Mouse (Mus musculus) hindbrain, embryonic 16.5 days (tissue): ENCODE data around the gene Ceacam1. TPM values are rescaled to one million over a fixed set of nuclear protein-coding genes. Genes with fewer than 3 reads are reported as not detected.
"Not testable (repeated sequence)": the region's sequence is repeated elsewhere in the genome, so short reads cannot be mapped to it uniquely, and the experiment has no call there.

Experiments used
- ATAC-seq: fragments of 200-750 bp; cut with Nextera tagmentation; 2 replicates; pipeline ENCODE4 v1.8.0; 2017; ENCODE audit warnings: moderate TSS enrichment, moderate library complexity
- H3K27ac ChIP-seq: fragments of 300-500 bp; sonication (generic); 2 replicates; pipeline ENCODE4 v1.5.1; 2014; ENCODE audit warnings: low read depth, mild to moderate bottlenecking, control low read depth, low read length, moderate library complexity
- H3K27me3 ChIP-seq: fragments of 300-500 bp; sonication (generic); replicated peaks from 2 replicates; pipeline ENCODE4 v1.6.1; 2014; ENCODE audit warnings: low read length; ENCODE audit not compliant: control insufficient read depth, insufficient read depth
- H3K36me3 ChIP-seq: fragments of 300-500 bp; sonication (generic); 2 replicates; pipeline ENCODE4 v1.6.1; 2014; ENCODE audit warnings: mild to moderate bottlenecking, low read length, moderate library complexity, mixed read lengths; ENCODE audit not compliant: control insufficient read depth, insufficient read depth
- H3K4me1 ChIP-seq: fragments of 300-500 bp; sonication (generic); 2 replicates; pipeline ENCODE4 v1.6.1; 2014; ENCODE audit warnings: low read depth, low read length; ENCODE audit not compliant: control insufficient read depth, insufficient read depth
- H3K4me2 ChIP-seq: fragments of 300-500 bp; sonication (generic); 2 replicates; pipeline ENCODE4 v1.6.1; 2014; ENCODE audit warnings: mild to moderate bottlenecking, low read length, control low read depth, moderate library complexity
- H3K4me3 ChIP-seq: fragments of 300-500 bp; sonication (generic); 2 replicates; pipeline ENCODE4 v1.5.1; 2014; ENCODE audit warnings: mild to moderate bottlenecking, low read length, control low read depth, moderate library complexity
- H3K9ac ChIP-seq: fragments of 300-500 bp; sonication (generic); 2 replicates; pipeline ENCODE4 v1.6.1; 2014; ENCODE audit warnings: low read depth, mild to moderate bottlenecking, control low read depth, low read length, moderate library complexity
- H3K9me3 ChIP-seq: fragments of 300-500 bp; sonication (generic); 2 replicates; pipeline ENCODE4 v1.6.1; 2014; ENCODE audit warnings: mild to moderate bottlenecking, low read length, moderate library complexity; ENCODE audit not compliant: control insufficient read depth
- WGBS: fragments of 180-500 bp; shearing (Covaris S2); extraction: QIAGEN DNeasy Blood & Tissue Kit; methylation state at CpG from one replicate; pipeline ENCODE4 v1.1.7; 2014; 5-methylcytosine and 5-hydroxymethylcytosine counted together
- polyA plus RNA-seq: library from polyadenylated mRNA; unstranded; fragments of >200 nt; fragmentation: Nextera tagmentation; extraction: Ambion mirVana; gene quantifications from 2 replicates; pipeline ENCODE4 v1.2.1, GENCODE M21; 2015

Ceacam1 gene
- polyA plus RNA-seq, 1 experiment from 2014 or later: 1.6 TPM

DNA sequence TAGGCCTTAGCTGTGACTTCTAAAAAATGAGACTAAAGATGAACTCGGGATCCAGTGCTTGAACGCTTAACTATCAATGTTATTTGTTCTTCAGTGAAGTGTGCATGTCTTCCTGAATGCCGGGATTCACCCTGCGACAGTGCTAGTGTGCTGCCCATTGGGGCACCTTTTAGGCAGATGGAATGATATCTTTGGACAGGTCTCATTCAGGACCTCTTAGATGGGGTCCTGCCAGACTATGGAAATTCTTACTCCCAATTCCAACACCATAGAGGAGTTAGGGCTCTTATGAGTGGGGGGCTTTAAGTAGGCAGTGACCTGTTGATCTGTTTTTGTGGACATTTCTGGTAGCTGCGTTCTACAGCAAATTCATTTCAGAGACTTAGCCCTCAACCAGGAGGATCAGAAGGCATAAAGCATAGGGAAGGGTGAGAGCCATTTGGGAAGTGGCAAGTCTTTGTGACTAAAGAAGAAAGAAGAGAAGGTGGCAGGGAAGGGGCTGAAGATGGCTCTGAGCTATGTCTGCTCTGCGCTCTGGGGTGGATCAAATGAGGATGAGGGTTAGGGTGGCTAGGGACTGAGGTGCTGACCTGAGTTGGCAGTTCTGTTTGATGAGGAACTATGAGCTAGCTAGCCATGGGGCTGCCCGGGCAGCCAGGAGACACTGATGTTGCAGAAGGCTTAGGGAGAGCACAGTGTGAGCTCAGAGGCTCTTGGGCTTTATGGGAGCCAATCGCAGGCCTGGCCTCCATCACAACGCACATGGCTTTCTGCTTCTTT is 43.4 kb downstream of the Ceacam1 start:
- WGBS: 91% methylated on average over 9 of the region's 9 CpGs
- no peak for ATAC-seq
- H3K36me3 ChIP-seq: no peaks in the 10 kb centered on the region

DNA sequence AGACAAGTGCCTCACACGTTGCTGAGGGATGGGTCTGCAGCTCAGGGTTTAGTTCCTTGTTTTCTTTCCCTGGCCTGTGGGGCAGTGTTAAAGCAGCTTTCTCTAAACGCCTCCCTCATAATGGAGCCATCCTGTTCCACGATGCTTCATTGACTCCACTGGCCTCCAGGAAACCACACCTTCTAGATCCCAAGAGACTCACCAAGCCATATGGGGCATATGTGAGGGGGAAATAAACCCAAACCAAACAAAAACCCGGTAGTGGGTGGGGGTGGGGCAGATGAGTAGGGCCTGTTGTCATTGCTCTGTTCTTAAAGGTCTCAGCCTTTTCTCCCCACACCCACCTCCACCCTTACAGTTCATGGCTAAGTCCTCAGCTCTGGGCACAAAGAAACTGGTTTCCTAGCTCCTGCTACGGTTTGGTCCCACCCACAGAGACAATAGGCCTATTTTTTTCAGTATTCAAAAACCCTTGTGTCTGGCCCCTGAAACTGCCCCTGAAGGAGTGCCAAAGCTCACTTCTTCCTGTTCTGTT is 44.3 kb downstream of the Ceacam1 start:
- Histone ChIP-seq H3K4me3 (no peak overlapping the region), H3K4me1 (no peaks in the 10 kb centered on the region; the same call in 1 of the 2 replicates), H3K27me3 (no peaks in the 10 kb centered on the region), H3K9me3 (no peaks in the 10 kb centered on the region), H3K4me2 (no peak overlapping the region), H3K9ac (no peak overlapping the region), H3K36me3 (no peaks in the 10 kb centered on the region), H3K27ac (no peak overlapping the region)
- WGBS: 4% methylated on average over 5 of the region's 5 CpGs
- no peak for ATAC-seq

More for the DNA sequence above, 43.4 kb downstream of the Ceacam1 start:
- Histone ChIP-seq H3K4me3 (no peak overlapping the region), H3K27me3 (no peaks in the 10 kb centered on the region), H3K9me3 (no peaks in the 10 kb centered on the region), H3K9ac (no peak overlapping the region), H3K4me2 (no peak overlapping the region), H3K27ac (no peak overlapping the region), H3K4me1 (no peaks in the 10 kb centered on the region; the same call in 1 of the 2 replicates)

DNA sequence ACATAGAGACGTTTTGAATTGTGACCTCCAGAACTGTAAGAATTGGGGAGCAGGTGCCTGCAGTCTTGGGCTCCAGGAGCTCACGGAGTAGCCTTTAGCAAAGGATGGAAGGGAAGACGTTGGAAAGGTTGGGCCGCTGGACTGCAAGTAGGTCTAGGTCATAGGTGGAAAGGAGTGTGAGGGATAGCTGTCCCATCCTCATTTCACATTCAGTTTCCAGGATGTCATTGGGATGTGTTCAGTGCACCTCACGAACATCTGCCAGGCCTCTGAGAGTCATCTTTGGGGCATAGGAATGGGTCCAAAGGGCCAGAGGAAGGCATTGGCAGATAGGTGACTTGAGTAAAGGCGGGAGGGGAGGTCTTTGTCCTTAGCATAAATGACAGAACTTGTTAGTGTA is 45.0 kb downstream of the Ceacam1 start:
- H3K4me2 ChIP-seq: no peak overlapping the region
- no peaks in the 10 kb centered on the region for H3K27me3 ChIP-seq
- WGBS: 94% methylated on average over 6 of the region's 6 CpGs
- no peak overlapping the region for H3K4me3 ChIP-seq
- no peaks in the 10 kb centered on the region for H3K9me3 ChIP-seq
- no peaks in the 10 kb centered on the region; the same call in 1 of the 2 replicates for H3K4me1 ChIP-seq
- no peak overlapping the region for H3K27ac ChIP-seq
- no peak for ATAC-seq
- H3K36me3 ChIP-seq: no peaks in the 10 kb centered on the region
- H3K9ac ChIP-seq: no peak overlapping the region

DNA sequence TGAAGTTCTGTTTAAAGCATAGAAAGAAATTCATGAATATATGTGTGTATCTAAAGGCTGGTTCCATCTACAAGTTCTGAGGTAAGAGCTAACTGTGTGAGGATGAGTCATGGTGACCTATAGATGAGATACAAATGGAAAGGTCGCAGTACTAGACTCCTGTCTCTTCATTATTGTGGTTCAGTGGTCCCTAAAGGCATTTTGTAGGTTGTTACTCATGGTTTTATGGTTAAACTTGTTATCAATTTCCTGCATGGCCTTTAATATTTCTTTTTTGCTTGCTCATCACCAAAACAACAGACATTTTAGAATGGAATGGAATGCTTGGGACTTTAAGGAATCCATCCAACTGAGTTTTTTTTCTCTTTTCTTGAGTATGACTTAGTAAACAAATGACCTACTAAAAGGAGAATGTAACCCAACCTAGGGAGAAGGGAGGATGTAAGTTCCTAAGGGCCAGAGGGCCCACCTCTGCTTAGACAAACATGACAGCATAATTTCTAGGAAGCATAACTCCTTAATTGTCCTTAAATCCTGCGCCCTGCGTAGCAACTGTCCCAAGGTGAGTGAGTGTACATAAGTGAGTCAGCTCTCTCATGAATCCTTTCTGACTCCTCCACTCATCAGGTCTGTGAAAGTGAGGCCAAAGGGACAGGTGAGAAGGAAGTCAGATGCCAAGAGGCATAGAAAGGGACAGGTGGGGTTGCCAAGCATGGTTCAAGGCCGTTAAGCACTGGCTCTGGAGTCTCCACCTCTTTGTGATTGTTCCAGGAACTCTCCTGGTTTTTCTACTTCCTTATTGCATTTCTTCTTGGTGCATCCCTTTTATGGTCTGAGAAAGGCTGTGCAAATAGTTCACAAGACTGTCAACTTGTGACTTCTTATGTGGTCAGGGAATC is 47.3 kb downstream of the Ceacam1 start:
- WGBS: 87% methylated on average over 4 of the region's 4 CpGs
- no peak for ATAC-seq
- Histone ChIP-seq H3K4me2 (no peak overlapping the region), H3K4me3 (no peak overlapping the region), H3K9me3 (no peaks in the 10 kb centered on the region), H3K27me3 (no peaks in the 10 kb centered on the region), H3K36me3 (no peaks in the 10 kb centered on the region), H3K4me1 (no peaks in the 10 kb centered on the region; the same call in 1 of the 2 replicates), H3K27ac (no peak overlapping the region), H3K9ac (no peak overlapping the region)

DNA sequence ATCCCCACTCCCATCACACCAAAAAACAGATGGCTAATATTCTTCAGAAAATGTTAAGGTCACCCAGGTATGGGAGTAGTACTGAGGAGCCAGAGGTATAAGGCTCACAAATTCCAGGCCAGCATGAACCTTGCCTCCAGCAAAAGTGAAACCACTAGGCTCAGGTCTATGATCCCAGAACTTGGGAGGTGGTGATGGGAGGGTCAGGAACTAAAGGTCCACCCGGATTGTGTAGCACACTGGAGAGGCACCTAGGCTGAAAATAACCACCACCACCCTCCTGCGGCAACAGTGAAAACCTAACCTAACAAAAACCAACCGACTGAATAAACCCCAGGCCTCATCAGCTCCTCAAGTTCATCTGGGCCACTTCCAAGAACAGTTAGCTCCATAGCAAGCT is 49.1 kb downstream of the Ceacam1 start:
- no peaks in the 10 kb centered on the region for H3K9me3 ChIP-seq
- no peak overlapping the region for H3K4me2 ChIP-seq
- 89% methylated on average over 3 of the region's 3 CpGs for WGBS
- no peak overlapping the region for H3K4me3 ChIP-seq
- no peaks in the 10 kb centered on the region; the same call in 1 of the 2 replicates for H3K4me1 ChIP-seq
- ATAC-seq: no peak
- H3K9ac ChIP-seq: no peak overlapping the region
- no peaks in the 10 kb centered on the region for H3K36me3 ChIP-seq
- no peak overlapping the region for H3K27ac ChIP-seq
- no peaks in the 10 kb centered on the region for H3K27me3 ChIP-seq

DNA sequence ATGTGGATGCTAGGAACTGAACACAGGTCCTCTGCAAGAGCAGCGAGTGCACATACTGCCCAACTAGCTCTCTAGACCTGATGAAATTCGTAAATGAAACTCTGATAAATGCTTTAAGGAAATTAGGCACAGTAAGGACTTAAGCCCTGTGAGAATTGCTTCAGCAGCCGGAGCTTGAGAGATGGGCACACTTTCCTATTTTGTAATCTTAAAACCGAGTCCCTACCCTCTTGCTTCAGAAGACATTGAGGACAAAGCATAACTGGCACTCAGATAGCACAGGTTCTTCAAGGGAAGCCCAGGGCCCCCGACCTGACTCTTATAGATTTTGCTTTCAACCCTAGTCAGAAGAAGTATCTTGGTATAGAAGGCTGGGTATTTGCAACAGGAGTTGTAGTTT is 50.3 kb downstream of the Ceacam1 start:
- ATAC-seq: no peak
- Histone ChIP-seq H3K27ac (no peak overlapping the region), H3K9me3 (no peaks in the 10 kb centered on the region), H3K4me1 (no peaks in the 10 kb centered on the region), H3K36me3 (no peaks in the 10 kb centered on the region), H3K27me3 (no peaks in the 10 kb centered on the region), H3K4me2 (no peak overlapping the region), H3K4me3 (no peak overlapping the region), H3K9ac (no peak overlapping the region)
- WGBS: 86% methylated on average over 5 of the region's 5 CpGs

DNA sequence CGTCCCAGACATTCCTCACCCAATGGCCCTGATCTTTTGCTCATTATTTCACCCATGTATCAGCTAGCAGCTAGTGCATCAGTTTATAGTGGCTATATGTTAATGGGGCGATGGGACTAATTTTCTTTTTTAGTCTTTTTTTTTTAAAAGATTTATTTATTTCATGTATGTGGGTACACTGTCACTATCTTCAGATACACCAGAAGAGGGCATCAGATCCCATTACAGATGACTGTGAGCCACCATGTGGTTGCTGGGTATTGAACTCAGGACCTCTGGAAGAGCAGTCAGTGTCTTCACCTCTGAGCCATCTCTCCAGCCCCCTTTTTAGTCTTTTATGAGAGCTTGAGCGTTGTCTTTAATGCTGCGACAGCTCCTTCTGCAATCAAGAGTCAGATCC is 51.0 kb downstream of the Ceacam1 start:
- 90% methylated on average over 4 of the region's 4 CpGs for WGBS

DNA sequence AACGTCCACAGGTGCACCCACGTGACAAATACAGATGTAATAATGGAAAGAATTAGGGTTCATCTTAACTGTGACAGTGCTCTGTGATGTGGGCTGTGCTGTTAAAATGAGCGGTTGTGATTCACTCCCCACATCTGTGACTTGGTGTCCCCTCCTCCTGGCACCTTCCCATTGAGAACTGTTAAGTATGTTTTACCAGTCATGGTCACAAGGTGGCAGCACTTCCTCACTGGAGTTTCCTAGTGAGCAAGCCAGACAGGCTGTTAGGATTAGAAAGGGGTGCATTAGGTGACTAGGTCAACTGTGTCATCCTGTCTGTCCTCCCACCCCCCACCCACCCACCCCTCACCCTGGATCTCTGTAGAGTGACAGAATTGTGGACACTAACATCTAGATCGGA is 53.0 kb downstream of the Ceacam1 start:
- Histone ChIP-seq H3K4me1 (no peaks in the 10 kb centered on the region), H3K27me3 (no peaks in the 10 kb centered on the region), H3K9me3 (no peaks in the 10 kb centered on the region), H3K4me3 (no peak overlapping the region), H3K36me3 (no peaks in the 10 kb centered on the region), H3K27ac (no peak overlapping the region), H3K9ac (no peak overlapping the region), H3K4me2 (no peak overlapping the region)
- peak; percentile 75 for ATAC-seq
- WGBS: 36% methylated on average over 4 of the region's 4 CpGs

More for the DNA sequence above, 51.0 kb downstream of the Ceacam1 start:
- H3K4me2 ChIP-seq, ATAC-seq, H3K4me3 ChIP-seq, H3K4me1 ChIP-seq, H3K9ac ChIP-seq, H3K27ac ChIP-seq, H3K27me3 ChIP-seq, H3K9me3 ChIP-seq, H3K36me3 ChIP-seq: not testable (repeated sequence)

DNA sequence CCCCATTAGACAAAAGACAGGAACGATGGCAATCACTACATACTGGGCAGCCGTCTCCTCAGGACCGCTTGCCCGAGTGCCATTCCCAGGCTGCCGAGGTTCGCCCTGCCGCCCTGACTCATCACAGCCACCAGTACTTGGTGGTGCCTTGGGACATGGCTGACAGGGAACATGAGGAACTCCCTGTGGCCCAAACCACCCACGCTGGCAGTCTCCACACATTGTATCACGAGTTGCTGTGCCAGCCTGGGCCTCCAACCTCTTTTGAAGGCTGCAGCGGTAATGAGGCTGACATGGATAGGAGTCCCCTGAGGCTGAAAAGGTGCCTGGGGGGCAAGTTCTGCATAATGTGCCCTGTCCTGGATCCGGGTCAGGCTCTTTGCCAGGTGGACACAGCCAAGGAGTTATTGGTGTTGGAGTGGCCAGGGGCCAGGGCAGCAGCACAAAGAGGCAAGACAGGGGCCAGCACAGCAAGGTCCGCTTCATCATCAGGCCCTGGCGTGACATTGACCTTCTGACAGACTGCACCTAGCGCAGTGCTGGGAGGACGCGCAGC is 55.0 kb downstream of the Ceacam1 start:
- Histone ChIP-seq H3K4me1 (no peaks in the 10 kb centered on the region), H3K27ac (no peak overlapping the region), H3K9ac (no peak overlapping the region), H3K27me3 (no peaks in the 10 kb centered on the region), H3K4me3 (no peak overlapping the region), H3K4me2 (no peak overlapping the region), H3K9me3 (no peaks in the 10 kb centered on the region), H3K36me3 (no peaks in the 10 kb centered on the region)
- no peak for ATAC-seq
- 61% methylated on average over 16 of the region's 16 CpGs for WGBS
